Mouse (Mus musculus): ENCODE data around the gene Glul.

Gene Glul

DNA sequence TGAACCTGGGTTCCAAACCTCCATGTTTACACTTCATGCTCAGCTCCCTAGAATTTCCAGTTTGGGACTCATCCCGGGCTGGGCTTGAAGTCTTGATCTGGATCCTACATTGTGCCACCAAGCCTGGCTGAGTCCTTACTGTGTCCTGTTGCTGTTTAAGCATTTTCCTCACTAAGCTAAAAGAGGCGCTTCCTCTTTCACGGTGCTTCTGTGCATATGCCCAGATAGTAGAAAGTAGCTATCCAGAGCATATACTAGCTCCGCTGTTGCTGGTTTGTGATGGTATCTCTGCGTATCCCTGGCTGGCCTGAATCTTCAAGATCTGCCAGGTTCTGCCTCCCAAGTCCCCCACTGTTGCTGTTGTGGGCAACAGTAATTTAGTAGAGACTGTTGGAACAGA, 10.7 kb downstream of the Glul start:
- no peak for DNase-seq

DNA sequence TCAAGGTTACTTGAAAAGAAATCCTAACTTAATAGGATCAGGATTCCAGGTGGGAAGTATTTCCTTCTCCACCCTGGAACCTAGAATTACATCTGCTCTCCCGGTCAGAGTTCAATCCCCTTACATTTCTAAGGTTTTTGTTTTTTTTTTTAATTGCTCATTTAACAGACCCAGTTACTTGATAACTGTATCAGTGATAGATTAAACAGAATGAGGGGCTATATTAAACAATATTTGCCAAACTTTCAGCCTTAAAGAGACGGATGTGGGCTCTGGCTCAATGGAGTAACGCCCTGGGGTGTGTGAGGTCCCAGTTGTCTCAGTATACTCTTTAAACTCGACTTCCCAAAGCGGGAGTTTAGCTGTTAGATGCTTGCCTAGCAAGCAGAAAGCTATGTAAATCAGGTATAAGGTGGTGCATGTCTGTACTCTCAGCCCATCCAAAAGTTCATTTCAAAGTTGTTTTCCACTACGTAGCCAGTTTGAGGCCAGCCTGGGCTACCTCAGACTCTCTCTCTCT, 11.6 kb downstream of the Glul start:
- DNase-seq = no peak

DNA sequence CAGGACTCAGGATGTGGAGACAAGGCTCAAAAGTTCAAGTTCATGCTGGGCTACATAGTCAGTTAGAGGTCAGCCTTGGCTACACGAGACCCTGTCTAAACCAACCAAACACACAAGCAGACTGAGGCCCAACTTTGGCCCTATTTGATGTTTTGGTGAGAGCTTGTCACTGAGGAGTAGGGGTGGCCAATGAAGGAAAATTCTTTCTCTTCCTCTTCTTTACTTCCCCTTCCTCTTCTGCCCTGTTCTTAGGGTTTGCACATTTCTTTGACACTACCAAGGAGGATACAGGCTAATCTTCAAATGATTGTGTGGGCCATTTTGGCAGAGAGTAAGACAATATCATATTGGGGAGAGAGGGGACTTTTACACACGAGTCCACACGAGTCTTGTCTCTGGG, 14.1 kb downstream of the Glul start:
- DNase-seq = no peak

DNA sequence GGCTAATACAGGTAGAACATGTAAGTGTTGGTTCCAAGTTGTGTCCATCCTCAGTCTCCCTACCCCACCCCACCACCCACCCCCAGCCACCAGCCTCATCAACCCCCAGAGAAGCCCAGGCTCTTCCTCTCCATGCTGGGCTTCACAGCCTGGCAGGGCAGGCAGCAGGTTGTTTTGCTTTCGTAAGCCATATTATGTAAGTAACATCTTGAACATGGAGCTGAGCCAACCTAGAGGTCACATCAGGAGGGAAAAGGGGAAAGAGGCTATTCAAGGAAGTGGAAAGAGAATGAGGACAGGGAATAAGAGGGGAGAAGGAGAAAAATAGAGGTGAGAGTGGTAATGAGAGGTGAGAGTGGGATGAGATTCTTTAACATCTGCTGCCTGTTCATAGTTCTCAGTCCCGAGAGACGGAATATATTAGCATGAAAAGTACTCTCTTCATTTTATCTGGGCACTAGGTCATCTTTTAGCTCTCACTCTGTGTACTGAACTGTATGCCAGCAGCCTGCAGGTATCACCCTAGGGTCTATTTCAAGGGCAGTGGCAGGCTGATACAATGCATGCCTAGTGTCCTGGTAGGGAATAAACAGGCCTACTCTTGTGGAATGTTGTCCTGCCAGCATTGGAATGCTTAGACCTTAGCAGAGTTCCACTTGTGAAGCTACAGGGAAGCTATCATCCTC, 18.9 kb downstream of the Glul start:
- DNase-seq = peak; percentile 51 to 67

DNA sequence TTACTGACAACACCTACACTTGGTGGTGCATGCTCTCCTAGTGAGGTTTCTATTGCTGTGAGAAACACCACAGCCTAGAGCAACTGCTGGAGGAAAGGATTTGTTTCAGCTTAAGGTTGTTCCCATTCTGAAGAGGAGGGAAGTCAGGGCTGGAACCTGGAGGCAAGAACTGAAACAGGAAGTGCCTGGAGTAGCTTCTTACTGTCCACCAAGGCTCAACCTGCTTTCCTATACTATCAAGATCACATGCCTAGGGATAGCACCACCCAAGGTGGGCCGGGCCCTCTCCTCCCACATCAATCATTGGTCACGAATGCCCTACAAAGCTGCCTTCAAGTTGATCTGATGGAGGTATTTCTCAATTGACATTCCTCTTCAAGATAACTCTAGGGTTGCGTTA, 21.9 kb downstream of the Glul start:
- DNase-seq = no peak

DNA sequence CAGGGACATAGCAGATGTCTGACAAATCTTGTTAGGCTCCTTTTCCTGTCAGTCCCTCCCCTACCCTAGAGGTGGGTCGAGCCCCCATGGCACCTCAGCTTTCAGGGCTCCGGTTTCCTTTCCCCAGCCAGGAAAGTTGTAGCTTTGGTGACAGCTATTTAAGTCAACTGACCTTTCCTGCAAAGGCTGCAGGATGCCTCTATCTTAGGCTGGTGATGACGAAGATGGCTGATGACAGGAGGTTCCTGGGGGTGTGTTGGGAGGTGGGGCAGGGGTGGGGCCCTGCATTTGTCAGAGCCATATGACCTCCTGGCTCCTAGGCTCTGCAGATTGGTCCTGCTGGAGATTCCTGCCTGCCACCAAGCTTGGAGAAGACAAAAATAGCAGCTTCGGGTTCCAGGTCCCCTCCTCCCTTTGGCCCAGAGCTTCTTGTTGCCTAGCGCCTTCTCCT, 22.9 kb downstream of the Glul start:
- DNase-seq = peak in 1 of 2 experiments; percentile 39

DNA sequence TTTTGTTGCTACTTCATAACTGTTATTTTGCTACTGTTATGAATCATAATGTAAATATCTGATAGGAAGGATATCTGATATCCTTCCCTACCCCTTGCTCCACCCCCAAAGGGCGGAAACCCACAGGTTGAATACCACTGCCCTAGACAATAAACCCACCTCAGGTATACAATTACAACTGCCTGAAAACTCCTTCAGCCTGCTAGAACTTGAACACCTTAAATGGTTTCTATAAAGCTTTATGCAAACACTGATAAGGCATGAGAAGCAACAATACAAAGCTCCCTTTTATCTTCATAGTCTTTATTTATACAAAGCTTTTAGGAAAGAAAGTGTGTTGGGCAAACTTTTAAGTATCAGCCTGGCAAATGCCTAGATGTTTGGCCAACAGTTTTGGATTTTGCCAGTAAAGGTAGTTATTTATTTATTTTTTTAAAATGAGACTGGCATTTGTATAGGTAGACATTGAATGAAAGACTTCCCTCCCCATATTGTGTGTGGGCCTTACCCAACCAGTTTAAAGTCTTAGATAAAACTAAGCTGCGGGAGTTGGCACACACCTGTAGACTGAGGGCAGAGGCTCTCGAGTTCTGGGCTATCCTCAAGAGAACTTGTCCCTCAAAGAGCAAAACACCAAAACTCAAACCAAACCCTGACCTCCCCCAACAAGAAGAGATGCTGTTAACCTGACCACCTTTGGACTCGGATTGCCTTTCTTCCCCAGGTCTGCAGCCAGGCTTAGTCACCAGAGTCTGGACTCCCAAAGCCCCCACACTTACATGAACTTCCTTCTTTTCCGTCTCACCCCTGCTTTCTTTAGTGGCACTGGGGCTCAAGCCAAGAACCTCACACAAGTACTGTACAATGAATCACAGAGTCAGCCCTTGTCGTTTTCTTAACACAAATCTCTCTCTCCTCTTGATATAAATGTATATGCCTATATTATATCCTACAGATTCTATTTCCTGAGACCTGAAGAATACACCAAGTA, 24.9 kb downstream of the Glul start:
- DNase-seq = peak in 1 of 2 experiments; percentile 39

DNA sequence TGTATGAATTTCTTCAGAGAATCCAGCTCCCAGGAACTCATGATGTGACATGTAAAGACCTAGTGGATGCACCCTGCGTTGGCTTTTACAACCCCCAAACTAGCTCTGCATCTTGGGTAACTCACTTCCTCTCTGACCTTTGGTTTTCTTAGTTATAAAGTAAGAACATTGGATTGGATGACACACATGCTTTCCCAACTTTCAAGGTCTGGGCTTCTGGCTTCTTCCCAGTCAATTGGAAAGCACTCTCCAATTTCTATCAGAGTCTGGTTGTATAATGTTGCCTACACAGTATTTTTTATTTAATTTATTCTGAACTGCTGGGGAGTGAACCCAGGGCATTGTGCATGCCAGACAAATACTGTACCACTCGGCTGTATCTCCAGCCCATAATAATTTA, 30.7 kb downstream of the Glul start:
- no peak for DNase-seq

DNA sequence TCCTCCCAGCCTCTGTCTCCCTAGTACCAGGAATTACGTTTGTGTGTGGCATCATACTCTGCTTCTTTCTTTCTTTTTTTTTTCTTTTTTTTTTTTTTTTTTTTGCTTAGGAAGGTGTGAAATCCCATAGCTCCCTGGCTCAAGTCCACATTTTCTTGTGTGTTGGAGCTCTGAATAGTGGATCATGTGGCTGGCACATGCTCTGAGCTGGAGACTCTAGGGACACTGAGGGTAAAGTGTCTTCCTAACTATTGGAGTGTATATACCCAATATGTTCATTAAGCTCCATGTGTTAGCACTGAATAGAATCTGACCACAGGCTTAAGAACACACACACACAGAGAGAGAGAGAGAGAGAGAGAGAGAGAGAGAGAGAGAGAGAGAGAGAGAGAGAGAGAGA, 34.0 kb downstream of the Glul start:
- DNase-seq = no peak

DNA sequence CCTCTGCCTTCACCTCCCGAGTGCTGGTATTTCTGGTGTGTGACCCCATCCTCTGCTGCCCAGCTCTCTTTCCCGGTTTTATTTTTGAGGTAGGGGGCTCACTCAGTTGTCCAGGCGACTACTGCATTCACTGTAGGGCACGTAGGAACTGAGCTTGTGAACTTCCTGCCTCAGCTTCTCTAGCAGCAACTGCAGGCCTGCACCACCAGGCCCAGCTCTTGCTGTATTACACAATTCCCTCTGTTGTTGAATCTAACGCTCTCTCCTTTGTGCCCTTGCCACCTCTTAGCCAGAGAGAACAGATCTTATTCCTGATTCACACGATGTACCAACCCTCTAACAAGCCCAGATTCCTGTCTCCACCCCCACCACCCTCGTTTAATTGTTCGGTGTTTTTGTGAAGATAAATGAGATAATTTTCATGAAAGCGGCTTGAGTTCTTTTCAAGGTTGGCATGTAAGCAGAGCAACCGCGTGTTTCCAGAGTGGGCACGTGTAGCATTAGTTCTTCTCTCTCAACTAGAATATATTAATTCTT, 36.2 kb downstream of the Glul start:
- DNase-seq = no peak

DNA sequence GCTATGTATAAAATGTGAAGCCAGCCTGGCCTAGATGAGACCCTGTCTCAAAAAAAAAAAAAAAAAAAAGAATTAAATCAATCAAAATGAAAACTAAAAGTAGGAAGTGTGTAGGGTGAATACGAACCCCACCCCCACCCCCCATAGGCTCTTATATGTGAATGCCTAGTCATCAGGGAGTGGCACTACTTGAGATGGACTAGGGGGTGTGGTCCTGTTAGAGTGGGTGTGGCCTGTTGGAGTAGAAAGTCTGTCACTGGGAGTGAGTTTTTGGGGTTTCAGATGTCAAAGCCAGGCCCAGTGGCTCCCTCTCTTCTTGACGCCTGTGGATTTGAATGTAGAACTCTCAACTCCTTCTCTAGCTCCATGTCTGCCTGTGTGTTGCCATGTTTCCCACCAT, 37.3 kb downstream of the Glul start:
- no peak for DNase-seq

DNA sequence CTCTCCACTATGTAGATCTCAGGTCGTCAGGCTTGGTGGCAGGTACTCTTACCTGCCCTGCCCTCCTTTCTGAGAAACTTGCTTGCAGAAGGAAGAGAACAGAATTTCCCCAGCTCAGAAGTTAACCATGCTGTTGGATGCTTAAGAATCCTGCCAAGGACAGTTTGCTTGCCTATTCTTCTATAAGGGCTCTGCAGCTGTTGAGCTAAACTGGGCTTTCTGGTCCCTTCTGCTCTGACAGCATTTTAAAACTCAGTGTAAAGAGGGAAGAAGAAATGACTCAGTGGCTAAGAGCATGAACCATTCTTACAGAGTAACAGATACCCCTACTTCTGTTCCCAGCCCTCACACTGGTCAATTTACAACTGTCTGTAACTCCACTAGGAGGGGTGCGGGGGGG, 41.2 kb downstream of the Glul start:
- DNase-seq = no peak

DNA sequence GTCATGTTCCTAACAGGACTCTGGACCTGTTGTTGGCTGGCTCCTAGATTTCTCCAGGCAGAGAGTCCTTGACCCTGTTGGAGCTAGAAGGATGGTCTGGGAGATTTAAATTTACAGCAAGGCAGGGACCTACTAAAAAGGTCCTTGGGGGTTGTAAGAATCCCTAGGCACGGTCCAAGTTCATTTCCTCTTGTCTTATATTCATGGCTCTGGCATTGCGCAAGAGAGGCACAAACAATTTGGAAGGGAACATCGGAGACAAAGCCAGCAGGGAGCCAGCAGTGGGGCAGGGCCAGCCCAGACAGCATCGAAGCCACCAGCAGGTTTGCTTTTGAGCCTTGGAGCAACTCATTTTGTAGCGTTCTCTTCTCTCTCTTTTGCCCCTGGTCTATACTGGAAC, 45.4 kb downstream of the Glul start:
- peak in 1 of 2 experiments; percentile 11 for DNase-seq

DNA sequence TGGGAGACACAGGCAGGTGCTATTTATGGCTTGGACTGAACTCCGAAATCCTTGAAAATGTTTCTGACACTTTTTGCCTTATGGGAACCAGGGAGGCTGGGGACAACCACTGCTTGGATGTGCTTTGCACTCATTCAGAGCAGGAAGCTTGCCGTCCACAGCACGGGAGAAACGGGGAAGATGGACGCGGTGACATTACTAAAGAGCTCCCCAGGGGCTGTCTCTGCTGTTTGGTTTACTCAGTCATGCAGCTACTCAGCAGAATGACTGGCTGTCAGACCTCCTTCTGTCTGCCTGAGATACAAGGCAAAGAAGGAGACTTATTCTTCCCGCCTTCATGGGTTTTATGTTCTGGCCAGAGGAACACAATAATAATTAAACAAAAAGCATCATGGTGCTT, 47.2 kb downstream of the Glul start:
- DNase-seq = no peak

DNA sequence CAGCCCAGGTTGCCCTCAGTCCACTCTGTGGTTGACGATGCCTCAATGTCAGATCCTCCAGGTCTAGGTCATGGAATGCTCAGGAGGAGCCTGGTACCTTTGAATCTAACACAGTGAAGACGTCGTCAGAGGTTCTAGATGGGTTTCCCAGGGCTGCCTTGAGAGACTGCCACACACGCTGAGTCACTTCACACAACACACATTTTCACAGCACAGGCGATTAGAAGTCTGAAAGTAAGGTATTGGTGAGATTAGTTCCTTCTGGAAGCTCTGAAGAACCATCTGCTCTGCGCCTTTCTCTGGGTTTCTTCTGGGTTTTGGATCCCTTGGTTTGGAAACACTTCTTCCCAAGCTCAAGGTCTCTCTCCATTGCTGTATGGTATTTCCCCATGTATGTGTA, 48.1 kb downstream of the Glul start:
- DNase-seq = no peak

DNA sequence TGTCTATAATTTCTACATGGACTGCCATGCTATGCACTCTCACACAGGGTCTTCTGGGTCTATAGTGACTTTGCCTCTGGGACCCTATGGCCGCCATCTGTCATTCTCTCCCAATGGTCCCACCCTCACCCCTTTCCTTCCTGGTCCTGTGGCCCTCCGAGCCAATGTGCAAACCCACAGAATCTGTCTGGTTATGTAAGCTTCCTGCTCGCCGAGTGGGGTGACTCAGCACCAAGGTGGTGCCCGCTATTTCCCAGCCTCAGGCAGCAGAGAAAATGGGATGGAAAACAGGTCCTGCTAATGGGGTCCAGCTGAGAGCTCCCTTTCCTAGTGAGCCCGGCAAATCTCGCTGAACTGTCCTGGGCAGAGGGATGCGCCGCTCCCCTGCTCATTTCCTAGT, 53.5 kb downstream of the Glul start:
- no peak for DNase-seq

DNA sequence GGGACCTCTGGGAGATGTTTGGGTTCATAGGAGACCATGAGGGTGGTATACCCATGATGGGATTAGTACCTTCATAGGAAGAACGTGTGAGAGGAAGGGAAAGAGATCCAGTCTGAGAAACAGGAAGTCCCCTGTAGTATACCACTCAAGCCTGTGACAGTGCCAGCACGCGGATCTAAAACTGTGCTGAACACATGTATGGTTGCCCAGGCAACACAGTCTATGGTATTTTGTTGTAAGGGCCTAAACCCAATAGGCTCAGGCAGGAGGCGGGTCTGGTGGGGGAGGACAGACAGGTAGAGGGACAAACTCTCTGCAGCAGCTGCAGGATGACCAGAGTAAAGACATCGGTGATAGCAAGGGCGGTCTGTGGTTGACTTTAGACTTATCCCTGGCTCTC, 54.1 kb downstream of the Glul start:
- DNase-seq = no peak

DNA sequence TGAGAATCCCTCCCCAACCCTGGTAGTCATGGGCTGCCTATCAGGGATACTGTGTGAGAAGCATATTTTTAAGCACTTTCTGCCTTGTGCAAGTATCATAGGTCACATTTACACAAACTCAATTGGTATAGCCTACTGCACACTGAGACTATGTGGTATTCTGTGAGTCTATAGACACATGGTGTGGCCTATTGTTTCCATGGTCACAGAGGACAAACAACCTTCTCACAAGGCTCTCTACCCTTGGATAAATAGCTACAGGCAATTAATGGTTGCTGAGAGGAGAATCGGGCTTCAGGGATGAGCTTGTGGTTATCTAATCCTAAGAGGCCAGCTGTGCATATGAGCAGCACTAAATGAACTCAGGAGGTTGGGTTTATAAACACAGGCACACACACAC, 58.1 kb downstream of the Glul start:
- DNase-seq = no peak
